Mouse (Mus musculus) heart, postnatal 25 days (tissue): ENCODE data around the gene Kdm4a. TPM values are rescaled to one million over a fixed set of nuclear protein-coding genes. Genes with fewer than 3 reads are reported as not detected.
A peak's percentile ranks its signal among the peaks of the same experiment; 100 is the strongest.

ENCODE experiments used
- DNase-seq: peaks from one replicate; pipeline ENCODE4 v3.0.0; 2022; ENCODE audit warnings: low spot score
- intact Hi-C: fragments of 180-260 bp; cut with DNase I; formaldehyde crosslinking; loops from one replicate; pipeline ENCODE4 v1.15.1; 2025
- total RNA-seq, 2 experiments: library from RNA; stranded (reverse); gene quantifications; 2 replicates each; pipeline ENCODE4 v1.2.3; 2021

The Kdm4a gene
- total RNA-seq, 2 experiments from 2014 or later: 26.1 to 28.2 TPM

GRCm38 (mm10) chr4:118131329-118131728, 48.5 kb downstream of the Kdm4a start:
- DNase-seq: no peak
- intact Hi-C loops: no loop called here

GRCm38 (mm10) chr4:118123030-118123704, 56.7 kb downstream of the Kdm4a start:
- DNase-seq: no peak
- intact Hi-C loops: no loop called here

GRCm38 (mm10) chr4:118122078-118122477, 57.8 kb downstream of the Kdm4a start:
- intact Hi-C loops: no loop called here
- no peak for DNase-seq

- intact Hi-C loops: no loop called here
- DNase-seq: no peak
Observed at GRCm38 (mm10) chr4:118117565-118117964, 62.3 kb downstream of the Kdm4a start.

- no peak for DNase-seq
- intact Hi-C loops: no loop called here
Observed at GRCm38 (mm10) chr4:118116098-118116497, 63.7 kb downstream of the Kdm4a start.

GRCm38 (mm10) chr4:118115132-118115531, 64.7 kb downstream of the Kdm4a start:
- intact Hi-C loops: no loop called here

GRCm38 (mm10) chr4:118112601-118113000, 67.2 kb downstream of the Kdm4a start:
- DNase-seq: no peak
- intact Hi-C loops: no loop called here

More at GRCm38 (mm10) chr4:118115132-118115531, 64.7 kb downstream of the Kdm4a start:
- no peak for DNase-seq

GRCm38 (mm10) chr4:118109649-118110048, 70.2 kb downstream of the Kdm4a start:
- intact Hi-C loops: no loop called here
- DNase-seq: no peak

- DNase-seq: peak; percentile 26
- intact Hi-C loops: no loop called here
Observed at GRCm38 (mm10) chr4:118108779-118109178, 71.1 kb downstream of the Kdm4a start.

- DNase-seq: no peak
- intact Hi-C loops: no loop called here
Observed at GRCm38 (mm10) chr4:118105256-118106053, 74.4 kb downstream of the Kdm4a start.

- intact Hi-C loops: no loop called here
Observed at GRCm38 (mm10) chr4:118103280-118103830, 76.5 kb downstream of the Kdm4a start.

GRCm38 (mm10) chr4:118101497-118101896, 78.3 kb downstream of the Kdm4a start:
- DNase-seq: no peak
- intact Hi-C loops: no loop called here

More at GRCm38 (mm10) chr4:118103280-118103830, 76.5 kb downstream of the Kdm4a start:
- DNase-seq: no peak

GRCm38 (mm10) chr4:118099637-118100364, 80.0 kb downstream of the Kdm4a start:
- DNase-seq: no peak
- intact Hi-C loops: no loop called here

GRCm38 (mm10) chr4:118098571-118098970, 81.3 kb downstream of the Kdm4a start:
- intact Hi-C loops: no loop called here
- DNase-seq: no peak

GRCm38 (mm10) chr4:118096069-118096468, 83.8 kb downstream of the Kdm4a start:
- intact Hi-C loops: no loop called here
- no peak for DNase-seq

- intact Hi-C loops: no loop called here
- DNase-seq: no peak
Observed at GRCm38 (mm10) chr4:118092784-118093457, 86.9 kb downstream of the Kdm4a start.

GRCm38 (mm10) chr4:118090449-118090848, 89.4 kb downstream of the Kdm4a start:
- intact Hi-C loops: loop anchor here (2.0 kb wide), 1 partner anchor 202 kb away; no protein-coding TSS in a partner anchor

GRCm38 (mm10) chr4:118089939-118090338, 89.9 kb downstream of the Kdm4a start:
- DNase-seq: no peak
- intact Hi-C loops: loop anchor here (2.0 kb wide), 1 partner anchor 203 kb away; no protein-coding TSS in a partner anchor

More at GRCm38 (mm10) chr4:118090449-118090848, 89.4 kb downstream of the Kdm4a start:
- no peak for DNase-seq

- DNase-seq: no peak
- intact Hi-C loops: no loop called here
Observed at GRCm38 (mm10) chr4:118088771-118089170, 91.1 kb downstream of the Kdm4a start.
